Mouse (Mus musculus) adrenal gland, postnatal 10 days (tissue): ENCODE measurements around the gene Recql5. TPM values are rescaled to one million over a fixed set of nuclear protein-coding genes. Genes with fewer than 3 reads are reported as not detected.

Source experiments
- DNase-seq: peaks from one replicate; pipeline ENCODE4 v3.0.0; 2021; ENCODE audit warnings: mixed read lengths
- long read RNA-seq, 2 experiments: library from polyadenylated mRNA; stranded (forward); transcript quantifications; one replicate each; pipeline ENCODE4 v2.0.0; 2021
- total RNA-seq, 2 experiments: library from RNA; stranded (reverse); gene quantifications; 2 replicates each; pipeline ENCODE4 v1.2.3; 2021

The Recql5 gene
- 10 to 100 TPM; 17.8 to 24.5 TPM for total RNA-seq
- long read RNA-seq, experiment 1, transcript Recql5-201 (19 exons, 3,971 nt): major isoform, 6 of 18 reads
- long read RNA-seq, experiment 1, partial matches to known transcripts: 7 of 18 reads
- long read RNA-seq, experiment 1, other reads (novel, unspliced or antisense): 5 of 18 reads
- long read RNA-seq, experiment 2, transcript Recql5-201 (19 exons, 3,971 nt): major isoform, 8 of 15 reads
- long read RNA-seq, experiment 2, partial matches to known transcripts: 3 of 15 reads
- long read RNA-seq, experiment 2, other reads (novel, unspliced or antisense): 3 of 15 reads

DNA sequence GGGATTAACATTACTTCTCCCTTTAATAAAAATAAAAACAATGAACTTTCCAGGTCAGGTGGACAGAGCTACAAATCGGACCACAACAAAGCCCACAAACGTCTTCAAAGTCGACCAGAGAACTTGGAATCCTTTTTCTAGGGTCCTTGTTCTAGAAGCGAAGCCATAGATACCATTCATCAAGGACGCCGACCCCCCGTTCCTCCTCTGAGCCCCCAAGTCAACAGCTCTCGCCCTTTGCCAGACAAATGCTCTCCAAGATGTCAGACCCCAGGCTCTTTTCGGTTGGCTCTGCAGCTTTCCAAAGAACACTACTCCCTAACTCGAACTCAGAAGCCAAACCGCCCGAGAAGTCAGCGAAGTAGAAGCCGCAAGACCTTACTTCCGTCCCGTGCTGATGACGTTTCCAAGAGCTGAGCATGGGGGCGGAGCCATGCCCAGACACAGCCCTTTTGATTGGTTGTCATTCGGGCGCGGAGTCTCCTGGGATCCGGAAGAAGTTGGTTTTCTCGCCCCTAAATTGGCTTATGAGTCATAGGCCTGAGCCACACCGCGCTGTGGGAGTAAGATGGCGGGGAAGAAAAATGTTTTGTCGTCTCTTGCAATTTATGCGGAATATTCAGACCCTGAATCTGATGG is at the start of gene Recql5, which contains the start of gene Sap30bp:
TSS of gene Recql5 (minus strand) at position 370 of the 639 bp plus-strand sequence.
TSS of gene Sap30bp (plus strand) at position 175 of the 639 bp plus-strand sequence.
- peak; percentile 98 for DNase-seq

DNA sequence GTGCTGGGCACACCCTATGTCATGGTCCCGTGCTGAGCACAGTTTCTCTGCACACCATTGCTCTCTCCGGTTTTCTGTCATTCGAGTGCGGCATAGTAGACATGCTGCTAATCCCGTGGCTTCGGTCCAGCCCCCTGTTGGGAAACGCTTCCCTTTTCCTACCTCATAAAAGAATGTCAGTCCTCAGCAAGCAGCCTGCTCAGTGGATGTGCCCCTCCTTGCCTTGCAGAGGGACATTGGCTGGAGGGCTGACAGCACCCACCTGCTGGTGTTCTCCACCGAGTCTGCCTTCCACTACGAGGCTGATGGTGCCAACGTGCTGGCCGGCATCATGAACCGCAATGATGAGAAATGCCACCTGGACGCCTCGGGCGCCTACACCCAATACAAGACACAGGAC is 49.2 kb upstream of the Recql5 start:
- DNase-seq: no peak

DNA sequence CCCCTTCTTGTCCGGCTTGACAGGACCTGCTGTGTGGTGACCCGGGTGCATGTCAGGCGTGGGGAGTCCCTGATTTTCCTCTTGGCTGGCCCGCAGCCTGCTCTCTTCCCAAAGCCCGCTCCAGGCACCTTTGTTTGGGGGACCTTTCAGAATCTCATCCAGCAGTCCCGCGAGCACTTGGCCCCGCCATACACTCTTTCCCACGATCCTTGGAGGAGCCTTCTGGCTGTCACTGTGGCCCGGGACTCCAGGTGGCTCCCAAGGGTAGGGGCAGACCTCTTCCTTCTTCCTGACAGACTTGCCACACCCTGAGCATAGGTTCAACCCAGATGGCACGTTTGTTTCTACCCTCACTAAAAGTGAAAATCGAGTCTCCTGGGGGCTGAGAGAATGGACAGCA is 42.3 kb upstream of the Recql5 start:
- no peak for DNase-seq

DNA sequence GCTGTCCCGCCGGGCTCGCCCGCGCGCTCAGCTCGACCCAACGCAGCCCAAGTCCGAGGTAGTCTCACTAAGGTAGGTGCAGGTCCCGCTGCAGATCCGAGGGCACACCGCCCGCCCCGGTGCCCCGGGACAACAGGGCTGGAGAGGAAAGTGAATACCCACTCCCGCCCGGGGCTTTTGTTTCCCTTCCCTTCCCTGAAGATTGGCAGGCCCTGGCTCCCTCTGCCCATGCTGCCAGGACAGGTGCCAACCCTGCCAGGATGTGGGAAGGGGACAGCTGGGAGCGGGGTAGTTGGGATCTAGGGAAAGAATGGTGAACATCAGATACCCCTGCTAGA is 41.8 kb upstream of the Recql5 start:
- no peak for DNase-seq

DNA sequence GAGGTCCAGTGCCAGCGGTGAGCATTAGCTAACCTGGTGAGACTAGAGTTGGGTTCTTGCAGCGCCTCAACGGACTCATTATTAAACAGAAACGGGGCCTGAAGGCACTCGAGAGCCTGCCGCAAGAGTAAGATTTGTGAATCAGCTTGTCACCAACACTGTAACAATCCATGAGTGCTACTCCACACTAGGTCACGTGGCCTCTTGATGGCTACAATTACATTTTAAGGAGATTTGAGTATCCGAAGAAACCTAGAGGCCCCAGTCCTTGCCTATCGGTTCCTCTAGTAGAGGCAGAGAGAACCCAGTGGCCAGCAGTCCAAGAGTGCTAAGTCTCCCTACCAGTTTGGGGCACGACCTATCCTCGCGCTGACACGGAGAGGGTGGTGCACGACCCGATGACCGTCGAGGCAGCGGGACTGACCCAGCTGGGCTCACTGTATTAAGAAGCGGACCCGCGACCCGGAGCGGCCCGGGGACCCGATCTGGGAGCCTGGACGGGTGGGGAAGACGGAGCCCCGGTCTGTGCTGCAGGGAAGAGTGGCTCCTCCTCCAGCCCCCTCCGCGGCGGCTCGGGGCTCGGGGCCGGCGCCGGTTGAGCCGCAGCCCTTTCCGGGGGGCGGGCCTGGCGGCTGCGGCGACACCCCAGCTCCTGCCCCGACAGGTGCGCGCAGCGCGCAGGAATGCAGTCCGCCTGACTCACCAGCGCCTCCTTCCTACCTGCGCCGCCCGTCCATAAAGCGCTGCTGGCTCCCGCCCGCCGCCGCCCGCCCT is 41.2 kb upstream of the Recql5 start, which contains the start of gene Itgb4:
TSS of gene Itgb4 (plus strand) at position 401 of the 774 bp plus-strand sequence.
- peak; percentile 34 for DNase-seq

DNA sequence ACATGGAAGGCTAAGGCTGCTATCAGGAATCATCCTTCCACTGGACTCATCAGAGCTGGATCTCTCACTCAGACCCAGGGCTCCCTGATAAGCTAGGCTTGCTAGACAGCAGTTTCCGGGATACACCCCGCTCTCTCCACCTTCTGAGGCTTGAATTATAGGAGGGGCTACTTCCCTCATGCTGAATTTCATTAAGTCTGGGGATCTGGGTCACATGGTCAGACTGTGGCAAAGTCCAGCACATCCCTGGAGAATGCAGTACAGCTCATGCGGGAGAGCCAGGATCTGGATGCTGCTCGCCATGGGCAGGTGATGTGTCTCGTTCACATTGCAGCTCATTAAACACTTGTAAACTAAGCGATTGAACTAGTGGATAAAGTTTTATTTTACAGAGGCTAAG is 37.7 kb upstream of the Recql5 start:
- DNase-seq: no peak

DNA sequence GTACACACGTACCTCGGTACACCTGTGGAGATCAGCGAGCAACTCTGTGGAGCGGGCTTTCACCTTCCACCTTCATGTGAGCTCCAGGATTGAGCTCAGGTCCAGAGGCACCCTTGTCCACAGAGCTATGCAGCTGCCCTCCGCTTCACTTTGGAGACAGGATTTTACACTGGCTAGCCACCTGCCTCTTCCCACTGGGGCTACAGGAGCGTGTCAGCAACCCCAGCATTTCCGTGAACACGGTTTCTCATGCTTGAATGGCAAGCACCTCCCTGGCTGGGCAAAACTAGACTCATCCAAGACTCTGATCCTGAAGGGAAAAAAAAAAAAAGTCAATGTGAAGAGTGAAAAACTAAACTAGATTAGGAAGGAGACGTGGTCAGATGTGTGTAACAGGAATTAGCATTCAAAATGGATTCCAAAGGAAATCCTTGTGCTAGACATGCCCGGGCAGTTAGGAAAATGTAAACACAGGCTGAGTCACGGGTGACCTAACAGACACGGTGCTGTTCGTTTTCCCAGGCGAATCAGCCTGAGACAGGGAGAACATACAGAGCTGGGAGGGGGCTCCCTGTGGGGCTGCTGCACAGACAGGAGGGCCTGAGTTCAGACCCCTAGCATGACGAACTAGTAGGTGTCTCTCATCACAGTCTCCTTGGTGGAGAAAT is 36.9 kb upstream of the Recql5 start:
- no peak for DNase-seq

DNA sequence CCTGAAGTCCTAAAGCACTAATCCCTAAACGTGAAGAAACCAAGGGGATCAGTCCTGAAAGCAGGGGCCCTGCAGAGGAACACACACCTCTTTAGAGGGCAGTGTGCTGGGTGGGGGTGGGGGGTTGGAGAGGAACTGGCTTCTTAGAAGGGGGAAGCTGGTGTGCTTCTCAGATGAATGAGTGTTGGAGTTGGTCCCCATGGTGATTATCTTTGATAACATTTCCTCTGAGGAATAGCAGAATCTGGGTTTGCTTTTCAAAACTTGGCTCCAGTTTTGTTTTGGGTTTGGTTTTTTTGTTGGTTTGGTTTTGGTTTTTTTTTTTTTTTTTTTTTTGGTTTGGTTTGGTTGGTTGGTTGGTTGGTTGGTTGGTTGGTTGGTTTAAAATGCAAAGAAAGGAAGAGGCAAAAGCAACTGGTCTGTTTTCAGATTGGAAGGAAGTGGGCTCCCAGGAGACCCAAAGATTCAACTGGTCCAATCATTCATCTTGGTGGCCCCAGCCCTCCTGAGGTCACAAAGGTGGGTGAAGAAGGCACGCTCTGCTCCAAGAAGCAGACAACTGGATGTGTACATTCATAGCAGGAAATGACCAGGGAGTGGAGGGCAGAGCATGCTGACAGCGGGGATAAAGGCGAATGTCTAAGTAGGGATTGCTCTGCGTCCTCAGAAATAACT is 35.6 kb upstream of the Recql5 start:
- DNase-seq: no peak

DNA sequence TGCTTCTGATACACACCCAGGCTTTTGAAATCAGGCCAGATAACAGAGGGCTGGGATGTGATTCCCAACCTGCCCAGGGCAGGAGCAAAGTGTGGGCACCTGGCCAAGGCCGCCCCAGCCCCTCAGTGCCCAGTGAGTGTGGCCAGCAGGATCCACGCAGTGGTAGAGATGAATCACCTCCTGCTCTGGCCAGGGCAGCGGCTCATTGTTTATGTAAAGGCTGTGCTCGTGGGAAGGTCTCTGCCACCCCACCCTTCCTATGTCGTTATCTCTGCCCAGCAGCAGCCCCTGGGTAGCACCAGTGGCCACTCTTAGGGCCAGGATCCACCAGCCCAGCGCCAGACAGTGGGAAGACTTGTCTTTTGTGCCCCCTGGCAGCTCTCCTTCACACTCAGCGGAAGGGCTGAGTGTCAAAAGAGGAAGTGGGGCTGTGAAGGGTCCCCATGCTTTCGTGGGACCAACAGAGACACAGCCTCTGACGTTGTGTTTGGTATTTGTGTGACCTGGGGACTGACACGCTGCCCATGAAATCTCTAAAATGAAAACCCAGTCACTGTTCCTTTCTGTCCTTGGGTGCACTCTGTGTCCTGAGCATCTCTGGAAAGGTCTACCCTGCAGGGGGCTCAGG is 31.8 kb upstream of the Recql5 start:
- DNase-seq: peak; percentile 84

DNA sequence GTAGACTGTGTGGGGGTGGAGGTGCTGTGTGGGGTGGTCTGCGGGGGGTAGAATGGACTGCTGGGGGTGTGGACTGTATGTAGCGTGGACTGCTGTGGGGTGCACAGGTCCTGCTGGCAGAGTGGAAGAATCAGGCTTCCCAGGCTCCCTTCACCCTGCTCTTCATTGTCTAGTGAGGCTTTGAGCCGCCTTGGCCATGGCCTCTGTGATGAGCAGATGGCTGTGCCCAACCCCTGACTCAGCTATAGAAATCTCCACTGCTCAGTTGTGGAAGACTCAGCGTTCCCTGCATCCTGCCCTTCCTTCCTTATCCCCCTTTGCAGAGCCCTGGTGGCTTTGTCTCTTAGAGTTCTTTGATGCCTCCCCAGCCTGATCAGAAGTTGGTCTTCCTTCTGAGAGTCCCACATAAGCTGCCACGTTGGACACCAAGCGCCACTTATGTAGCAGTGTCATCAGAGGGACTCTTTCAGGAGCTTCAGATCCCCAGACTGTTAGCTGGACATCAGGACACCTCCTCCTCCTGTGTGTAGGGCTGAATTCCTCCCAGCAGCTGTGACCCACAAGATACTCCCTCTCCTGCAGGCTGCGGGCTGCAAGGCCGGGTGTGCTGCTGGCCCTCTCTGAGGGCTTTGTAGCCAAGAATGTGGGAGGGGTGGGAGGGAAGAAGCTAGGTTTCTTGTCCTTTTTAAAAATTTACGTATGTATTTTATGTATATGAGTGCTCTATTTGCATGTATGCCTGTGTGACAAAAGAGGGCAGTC is 29.6 kb upstream of the Recql5 start:
- DNase-seq: no peak

DNA sequence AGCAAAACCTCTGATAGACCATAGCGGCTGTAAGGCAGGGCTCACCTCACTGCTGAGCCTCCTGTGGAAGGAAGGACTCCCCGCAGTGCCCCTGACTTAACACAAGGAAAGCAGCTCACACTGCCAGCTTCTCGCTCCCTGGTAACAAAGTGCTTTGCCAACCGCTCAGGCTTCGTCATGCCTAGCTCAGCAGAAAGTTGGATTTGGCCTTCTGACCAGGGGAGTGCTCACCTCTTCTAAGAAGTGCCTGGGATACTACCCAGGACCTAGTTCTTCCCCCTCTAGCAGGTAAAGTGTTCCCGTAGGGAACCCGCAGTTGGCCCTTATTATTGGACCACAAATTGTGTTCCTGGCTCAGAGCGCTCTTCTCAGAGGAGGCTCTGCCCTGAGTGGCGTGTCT is 25.7 kb upstream of the Recql5 start:
- DNase-seq: no peak

DNA sequence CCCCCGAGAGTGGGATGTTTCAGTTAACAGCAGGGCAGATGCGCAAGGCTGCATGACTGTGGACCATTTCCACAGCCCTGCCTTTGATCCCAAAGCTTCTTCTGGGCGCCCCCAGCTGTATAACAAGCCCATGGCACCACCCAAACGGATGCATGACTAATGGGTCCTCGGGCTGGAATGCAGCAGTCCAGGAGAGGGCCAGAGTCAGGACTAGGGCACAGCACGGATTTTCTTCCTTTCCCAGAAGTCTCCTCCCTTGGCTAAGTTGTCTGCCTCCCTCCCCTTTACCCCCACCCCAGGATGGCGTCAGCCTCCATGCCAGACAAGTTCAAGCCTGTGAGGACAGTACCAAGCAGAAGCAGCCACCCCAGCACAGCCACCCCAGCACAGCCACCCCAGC is 24.7 kb upstream of the Recql5 start:
- no peak for DNase-seq

DNA sequence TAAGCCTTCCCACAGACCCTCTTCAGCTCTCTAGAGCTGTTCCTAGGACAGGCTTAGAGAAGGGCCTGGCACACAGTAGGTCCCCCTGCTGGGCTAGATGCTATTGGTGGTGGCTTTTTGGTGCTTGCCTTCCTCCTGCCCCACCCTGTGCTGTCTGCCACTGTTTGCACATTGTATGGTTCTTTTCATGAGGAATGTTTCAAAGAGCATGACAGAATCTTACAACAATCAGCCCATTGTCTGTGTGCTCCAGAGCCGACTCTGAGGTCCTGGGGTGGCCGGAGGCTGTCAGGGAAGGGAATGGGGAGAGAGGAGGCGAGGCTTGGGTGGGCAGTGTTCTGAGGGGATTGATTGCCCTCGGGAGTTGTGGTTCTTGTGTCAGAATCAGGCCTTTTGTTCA is 23.2 kb upstream of the Recql5 start:
- no peak for DNase-seq

DNA sequence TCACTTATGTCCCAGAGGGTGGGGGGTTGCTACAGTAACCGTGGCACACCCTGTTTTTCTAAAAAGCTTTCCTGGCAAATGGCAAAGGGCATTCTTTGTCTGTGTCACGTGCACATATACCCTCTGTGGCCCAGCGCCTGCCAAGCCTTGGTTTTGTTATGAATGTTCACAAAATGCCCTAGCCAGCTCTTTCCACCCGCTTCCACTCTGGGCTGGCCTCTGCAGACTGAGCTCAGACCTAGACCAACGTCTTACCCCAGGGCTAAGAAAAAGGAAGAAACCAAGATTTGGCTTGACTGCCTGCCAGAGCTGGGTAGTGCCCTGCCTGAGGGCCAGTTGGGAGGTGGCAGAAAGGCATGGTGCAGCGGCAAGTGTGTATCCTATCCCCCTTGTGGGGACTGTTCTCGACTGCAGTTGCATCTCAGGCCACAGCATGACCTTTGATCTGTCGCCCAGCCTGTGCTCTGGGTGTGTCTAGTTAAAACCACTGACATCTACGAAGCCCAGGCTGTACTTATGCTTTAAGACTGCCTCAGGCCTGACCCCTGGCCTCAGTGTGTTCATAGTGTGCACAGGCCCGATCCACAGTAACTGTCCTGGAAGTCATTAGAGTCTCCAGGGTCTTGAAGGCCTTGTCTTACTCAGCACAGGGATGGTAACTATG is 22.1 kb upstream of the Recql5 start:
- peak; percentile 55 for DNase-seq

DNA sequence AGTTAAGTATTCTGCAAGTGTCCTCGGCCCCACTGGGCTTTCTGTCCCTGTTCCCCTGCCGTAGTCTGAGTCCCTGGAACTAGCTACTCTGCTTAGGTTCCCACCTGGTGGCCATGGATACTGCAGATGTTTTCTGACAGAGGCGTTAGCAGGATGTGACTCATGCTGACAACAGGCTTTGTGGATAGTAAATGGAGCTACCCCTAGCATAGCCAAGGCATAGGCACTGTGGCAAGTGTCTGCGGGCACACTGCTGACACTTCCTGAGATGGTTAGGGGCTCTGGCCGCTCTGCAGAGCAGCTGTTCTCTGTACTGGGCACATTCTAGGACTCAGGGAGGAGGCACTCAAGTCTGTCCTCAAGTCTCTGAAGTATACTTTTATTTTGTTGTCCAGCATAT is 21.4 kb upstream of the Recql5 start:
- DNase-seq: no peak

DNA sequence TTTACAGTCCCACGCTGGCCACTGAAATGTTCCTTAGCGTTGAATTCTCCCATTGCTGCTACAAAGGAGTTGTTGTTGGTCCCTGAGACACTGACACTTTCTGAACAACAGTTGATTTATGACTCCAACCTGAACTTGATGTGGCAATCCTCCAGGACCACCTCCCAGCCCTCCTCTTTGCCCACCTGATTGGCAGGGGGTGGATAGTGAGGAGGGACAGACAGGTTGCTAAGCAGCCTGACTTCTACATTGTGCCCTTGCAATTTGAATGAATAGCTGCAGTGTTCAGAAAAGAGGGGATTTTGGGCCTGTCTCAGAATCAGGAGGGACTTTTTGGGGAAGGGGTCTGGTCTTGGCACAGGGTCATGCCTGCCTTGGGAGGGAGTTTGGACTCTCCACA is 17.4 kb upstream of the Recql5 start:
- no peak for DNase-seq

DNA sequence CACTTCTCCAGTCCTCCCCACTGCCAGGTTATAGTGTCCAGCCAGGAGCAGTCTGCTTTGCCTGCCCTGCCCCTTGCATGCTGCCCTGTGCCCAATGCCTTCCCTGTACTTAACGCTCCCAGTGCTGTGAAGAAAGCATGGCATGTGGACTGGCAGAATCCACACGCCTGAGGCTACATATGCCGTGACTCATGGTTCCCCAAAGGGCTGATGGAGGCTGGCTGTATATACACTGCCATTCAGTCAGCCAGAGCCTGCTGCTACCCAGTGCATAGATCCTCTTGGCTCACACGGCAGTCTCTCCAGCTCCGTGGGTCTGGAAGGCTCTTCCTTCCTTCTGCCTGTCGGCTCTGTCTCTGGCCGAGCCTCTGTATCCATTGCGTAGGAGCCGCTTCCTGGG is 15.0 kb upstream of the Recql5 start:
- no peak for DNase-seq

DNA sequence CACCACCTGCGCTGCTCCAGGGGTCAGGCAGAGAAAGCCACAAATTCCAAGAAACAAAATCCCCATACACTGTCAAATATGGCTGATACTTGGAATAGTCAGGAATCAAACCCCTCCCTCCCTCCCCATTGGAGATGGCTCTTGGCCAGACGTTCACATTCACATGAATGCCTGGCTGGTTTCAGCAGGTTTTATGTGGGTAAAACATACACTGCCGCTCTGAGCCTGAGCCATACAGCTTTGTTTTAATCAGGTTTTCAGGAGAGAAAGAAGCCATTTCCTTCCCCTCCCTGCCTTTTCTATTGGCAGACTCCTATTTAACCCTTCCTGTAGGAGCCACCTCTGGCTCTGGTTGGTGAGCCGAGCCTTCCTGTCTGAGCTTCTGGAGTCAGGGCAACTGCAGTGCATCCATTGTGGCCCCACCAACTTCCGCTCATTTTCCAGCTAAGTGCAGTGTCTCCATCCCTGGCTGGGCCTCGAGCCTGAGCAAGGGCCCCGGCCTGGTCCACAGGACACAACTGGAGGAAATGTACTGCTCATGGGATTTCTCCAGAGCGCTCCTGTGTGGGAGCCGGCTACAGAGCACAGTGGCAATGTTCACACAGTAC is 13.0 kb upstream of the Recql5 start:
- no peak for DNase-seq

DNA sequence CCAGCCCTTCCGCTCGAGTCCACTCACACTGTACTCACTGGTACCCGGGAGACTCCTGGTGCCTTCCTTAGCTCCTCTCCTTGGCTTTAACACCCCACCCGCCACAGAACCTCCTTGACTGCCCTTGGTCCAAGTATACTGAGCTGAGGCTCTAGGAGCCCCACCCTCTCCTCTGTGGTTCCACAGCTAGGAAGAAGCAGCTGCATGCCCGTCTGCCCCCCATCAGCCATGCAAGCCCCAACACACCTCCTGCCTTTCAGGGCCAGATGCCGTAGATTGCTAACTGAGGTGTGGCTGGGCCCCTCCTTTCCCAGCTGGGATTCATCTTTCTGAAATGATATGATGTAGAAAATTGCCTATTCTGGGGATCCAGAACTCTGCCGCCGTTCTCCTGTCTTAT is 12.0 kb upstream of the Recql5 start:
- DNase-seq: no peak

DNA sequence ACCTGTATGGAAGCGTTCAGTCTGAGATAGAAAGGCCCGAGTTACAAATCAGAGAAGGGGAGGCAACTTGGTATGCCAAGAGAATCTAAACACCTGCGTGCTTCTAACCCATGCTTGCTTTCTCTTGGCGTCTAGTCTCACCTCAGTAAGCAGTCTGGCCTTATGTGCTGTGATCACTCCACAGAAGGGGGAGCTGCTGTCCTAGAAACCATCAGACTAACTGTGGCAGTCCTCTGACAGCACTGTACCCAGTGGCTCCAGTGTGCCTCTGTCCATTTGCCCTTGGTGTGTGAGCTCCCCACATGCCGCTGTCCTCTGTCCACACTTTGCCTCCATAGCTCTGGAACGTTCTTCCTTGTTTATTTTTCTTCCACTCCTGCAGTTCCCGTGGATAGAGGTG is 8.7 kb upstream of the Recql5 start:
- no peak for DNase-seq
